Mouse (Mus musculus) hindbrain, embryonic 16.5 days (tissue): ENCODE results near the gene Zbed4. TPM values are rescaled to one million over a fixed set of nuclear protein-coding genes. Genes with fewer than 3 reads are reported as not detected.

Source experiments
- polyA plus RNA-seq: library from polyadenylated mRNA; unstranded; fragments of >200 nt; fragmentation: Nextera tagmentation; extraction: Ambion mirVana; gene quantifications from 2 replicates; pipeline ENCODE4 v1.2.1, GENCODE M21; 2015

Zbed4 gene
- polyA plus RNA-seq, 1 experiment from 2014 or later, result 9.9 TPM

Other genes with a start within 250 kb of the Zbed4 start
- gene Zdhhc25, start 151.4 kb upstream of the Zbed4 start, polyA plus RNA-seq, result not detected in 2 replicates
- gene Brd1, start 17.4 kb upstream of the Zbed4 start, polyA plus RNA-seq, result 12.9 and 14.9 TPM in 2 replicates
- gene Alg12, start 67.7 kb downstream of the Zbed4 start, polyA plus RNA-seq, result 9.5 and 10.1 TPM in 2 replicates
- 61.0 and 61.9 TPM in 2 replicates for gene Creld2, start 68.0 kb downstream of the Zbed4 start, polyA plus RNA-seq
- gene Pim3, start 110.5 kb downstream of the Zbed4 start, polyA plus RNA-seq, result 71.4 and 77.4 TPM in 2 replicates
- gene Ttll8, start 202.8 kb downstream of the Zbed4 start, polyA plus RNA-seq, result 0.06 and 0.13 TPM in 2 replicates
- 39.1 and 52.9 TPM in 2 replicates for gene Mlc1, start 227.3 kb downstream of the Zbed4 start, polyA plus RNA-seq
- 0.05 and 0.09 TPM in 2 replicates for gene Mov10l1, start 231.2 kb downstream of the Zbed4 start, polyA plus RNA-seq